Mouse (Mus musculus): ENCODE measurements around the gene Gramd1a.
A peak's percentile ranks its signal among the peaks of the same experiment; 100 is the strongest.

Gene Gramd1a

DNA sequence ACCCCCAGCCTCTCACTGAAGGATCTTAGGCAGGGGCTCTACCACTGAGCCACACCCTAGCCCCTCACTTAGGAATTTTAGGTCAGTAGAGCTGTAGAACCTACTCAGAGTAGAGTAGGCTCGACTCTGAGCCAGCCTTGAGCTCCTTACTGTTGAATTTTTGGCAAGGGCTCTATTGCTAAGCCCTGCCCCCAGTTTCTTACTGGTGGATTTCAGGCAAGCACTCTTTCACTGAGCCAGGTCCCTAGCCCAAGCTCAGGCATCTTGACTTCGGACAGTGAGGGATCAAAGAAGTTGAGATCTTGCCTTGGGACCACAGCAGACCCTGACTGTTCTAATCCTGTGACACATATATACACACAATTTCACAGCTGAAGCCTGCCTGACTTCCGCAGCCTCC is 32.0 kb downstream of the Gramd1a start:
- DNase-seq (ENCODE audit: low read depth): no peak

DNA sequence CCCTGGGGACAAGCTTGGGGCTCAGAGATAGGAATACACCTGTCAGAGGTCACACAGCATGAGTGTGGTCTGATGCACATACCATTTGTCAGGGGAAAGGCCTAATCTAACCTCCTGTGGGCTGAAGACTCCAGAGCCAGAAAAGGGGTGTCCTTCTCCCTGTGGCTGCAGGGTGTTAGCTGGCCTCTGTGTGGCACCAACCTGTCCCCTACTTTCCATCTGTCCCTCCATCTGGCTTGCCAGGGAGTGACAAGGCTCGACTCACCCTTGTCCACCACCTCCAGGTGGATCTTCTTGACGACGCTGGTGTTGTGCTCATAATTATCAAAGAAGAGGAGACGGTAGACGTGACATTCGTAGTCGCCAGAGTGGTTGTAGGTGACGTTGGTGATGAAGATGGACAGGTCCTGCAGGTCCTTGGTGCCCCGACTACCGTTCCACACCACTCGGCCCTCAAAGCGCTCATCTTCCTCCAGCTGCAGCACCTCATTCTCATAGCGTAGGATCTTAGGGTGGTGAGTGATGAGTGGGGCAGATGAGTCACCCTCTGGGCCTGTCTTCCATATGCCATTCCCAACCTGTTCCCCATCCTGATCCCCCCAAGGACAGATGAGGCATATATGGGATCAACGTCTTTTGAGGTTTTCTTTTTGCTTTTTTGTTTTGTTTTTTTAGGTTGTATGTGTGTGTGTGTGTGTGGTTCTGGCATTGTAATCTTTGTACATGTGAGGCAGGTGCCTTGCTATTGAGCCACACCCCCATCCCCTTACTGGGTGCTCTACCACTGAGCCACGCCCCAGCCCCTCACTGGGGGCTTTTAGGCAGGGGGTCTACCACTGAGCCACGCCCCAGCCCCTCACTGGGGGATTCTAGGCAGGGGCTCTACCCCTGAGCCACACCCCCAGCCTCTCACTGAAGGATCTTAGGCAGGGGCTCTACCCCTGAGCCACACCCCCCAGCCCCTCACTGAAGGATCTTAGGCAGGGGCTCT is 32.8 kb downstream of the Gramd1a start:
- no peak for DNase-seq (ENCODE audit: low read depth)

DNA sequence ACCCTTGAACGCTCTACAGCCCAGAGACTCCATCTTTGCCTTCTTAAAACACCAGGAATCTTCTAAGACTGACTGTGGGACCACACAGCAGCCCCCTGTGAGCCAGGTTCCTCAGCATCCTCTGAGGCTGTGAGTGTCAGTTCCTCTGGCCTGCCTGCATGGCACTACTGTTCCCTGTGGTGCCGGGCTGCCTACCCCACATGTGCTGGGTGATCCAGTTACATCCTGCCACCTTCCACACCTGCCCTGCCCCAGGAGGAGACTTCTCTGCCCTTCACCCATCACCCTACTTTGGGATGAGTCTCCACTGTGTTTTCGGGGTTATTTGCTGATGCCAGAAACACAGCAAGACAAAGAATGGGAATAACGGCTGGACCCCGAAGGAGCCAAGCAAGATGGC is 36.1 kb downstream of the Gramd1a start:
- DNase-seq (ENCODE audit: low read depth): no peak

DNA sequence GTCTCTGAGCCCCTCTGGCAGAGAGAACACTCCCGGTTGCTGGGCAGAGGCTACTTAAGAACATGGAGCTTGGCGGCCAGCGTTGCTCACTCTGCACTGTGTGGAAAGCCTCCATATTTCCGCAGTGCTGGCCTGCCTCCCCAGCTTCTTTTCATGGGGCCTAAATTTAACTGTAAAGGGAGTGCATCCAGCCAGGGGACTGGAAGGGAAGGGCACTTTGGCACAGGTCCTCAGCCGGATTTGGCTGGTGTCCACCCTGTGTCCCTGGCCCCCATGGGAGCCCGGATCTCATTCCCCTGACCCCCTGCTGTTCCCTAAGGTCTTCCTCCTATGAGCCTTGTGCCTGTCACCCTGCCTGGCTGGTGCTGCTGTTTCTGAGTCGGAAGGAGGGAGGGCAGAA is 37.2 kb downstream of the Gramd1a start:
- no peak for DNase-seq (ENCODE audit: low read depth)

DNA sequence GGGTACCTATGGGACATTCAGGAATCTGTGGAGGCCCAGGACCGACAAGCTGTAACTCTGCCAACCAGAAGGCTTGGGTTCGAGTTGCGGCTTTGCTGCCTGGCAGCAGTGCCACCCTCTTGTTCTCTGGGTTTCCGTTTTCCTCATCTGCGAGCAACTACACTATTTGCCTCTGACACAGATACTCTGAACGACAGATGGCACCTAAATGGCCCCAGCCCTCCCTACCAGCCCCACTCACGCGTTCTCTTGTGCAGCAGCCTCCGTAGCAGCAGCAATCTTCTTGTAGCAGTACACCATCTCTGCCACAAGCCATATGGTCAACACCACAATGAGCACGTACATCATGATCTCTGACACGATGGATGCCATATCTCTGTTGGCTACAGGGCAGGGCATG is 38.2 kb downstream of the Gramd1a start:
- DNase-seq (ENCODE audit: low read depth): no peak

DNA sequence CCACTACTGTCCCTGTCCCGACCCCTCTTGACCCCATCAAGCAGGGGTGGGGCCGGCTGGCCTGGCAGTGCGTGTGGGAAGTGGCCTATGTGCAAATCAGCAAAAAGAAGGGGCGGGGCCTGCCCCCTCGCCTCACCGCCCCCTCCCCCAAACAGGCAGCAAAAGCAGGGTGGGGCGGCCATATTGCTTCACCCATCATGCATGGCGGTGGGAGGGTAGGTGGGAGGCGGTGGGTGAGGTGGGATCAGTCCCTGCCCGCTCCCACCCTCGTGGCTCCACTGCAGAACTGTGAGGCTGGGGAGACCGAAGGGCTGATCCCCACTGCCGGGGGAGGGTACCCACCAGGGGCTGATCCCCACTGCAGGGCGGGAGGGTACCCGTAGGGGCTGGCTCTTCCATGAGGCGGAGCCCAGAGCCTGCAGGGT is 39.0 kb downstream of the Gramd1a start:
- no peak for DNase-seq (ENCODE audit: low read depth)

DNA sequence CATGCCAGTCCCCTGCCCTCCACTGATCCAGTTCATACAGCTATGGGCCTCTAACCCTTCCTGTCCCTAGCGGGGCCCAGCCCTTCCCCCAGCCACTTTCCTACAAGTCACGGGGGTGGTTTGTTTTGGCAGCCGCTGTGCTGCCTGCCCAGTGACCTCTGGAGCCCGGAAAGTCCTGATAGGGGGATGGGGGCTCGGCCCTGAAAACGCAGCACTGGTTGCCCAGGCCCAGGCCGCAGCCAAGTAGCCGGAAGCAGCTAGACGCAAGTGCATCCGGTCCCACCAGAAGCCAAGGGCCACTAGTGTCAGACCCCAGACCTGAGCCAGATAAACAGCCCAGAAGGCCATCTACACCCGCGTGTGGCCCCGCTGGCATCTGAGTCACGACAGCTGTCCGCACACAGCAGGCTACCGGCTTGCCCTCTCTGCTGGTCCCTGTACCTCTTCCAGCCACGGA is 40.1 kb downstream of the Gramd1a start:
- peak; percentile 96 for DNase-seq (ENCODE audit: low read depth)

DNA sequence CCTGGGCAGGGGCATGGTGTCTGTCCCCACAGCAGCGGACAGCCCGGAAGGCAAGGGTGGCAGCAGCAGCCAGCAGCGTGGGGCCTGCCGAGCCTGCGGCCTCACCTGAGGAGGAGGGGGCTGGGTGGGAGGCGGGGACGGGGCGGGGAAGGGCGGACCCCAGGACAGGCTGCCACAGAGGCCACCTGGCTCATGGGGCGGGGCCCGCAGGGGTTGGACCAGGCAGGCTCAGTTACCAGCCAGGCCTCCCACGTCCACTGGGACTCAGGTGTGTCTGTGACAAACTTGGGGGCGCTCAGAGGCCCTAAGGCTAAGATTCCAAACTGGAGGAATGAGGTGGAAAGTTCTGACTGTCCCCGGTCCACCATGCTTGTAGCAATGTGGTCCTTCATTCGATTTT is 40.5 kb downstream of the Gramd1a start, which contains the start of gene Hpn:
Hpn (minus strand) TSS at position 109 of the 400 bp plus-strand sequence.
- no peak for DNase-seq (ENCODE audit: low read depth)

DNA sequence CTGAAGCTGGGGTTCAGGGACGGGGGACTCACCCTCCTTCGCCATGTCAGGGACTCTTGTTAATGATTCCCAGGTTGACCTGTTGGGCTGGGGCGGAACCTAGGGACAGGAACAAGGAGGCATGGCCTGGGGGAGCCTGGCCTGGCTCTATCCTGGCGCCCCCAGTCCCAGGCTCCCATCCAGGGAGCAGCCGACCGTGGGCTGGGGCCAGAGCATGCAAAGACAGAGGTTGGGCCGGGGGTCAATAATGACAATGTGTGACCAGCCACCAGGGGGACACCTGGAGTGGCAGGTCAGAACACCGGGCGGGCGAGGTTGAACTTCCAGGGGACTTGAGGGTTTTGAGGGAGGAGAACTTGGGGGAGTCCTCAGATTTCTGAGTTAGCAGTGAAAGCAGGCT is 41.0 kb downstream of the Gramd1a start:
- no peak for DNase-seq (ENCODE audit: low read depth)

DNA sequence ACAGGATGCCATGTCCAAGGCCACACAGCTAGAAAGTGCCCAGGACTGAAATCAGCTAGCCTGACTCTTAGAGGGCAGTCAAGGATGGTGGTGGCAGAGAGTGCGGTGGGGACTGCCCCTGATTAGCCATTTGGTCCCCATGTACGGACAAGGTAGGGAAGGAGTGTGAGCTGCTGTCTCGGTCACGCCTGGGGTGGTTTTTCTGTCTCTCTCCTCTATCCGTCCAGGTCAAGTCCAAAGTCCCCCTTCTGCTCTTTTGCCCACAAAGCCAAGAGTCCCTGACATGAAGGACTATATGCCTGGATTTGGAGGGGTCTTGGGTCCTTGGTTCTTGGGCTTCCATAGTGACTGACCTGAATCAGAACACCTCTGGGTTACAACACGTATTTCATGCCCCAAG is 41.9 kb downstream of the Gramd1a start:
- no peak for DNase-seq (ENCODE audit: low read depth)

DNA sequence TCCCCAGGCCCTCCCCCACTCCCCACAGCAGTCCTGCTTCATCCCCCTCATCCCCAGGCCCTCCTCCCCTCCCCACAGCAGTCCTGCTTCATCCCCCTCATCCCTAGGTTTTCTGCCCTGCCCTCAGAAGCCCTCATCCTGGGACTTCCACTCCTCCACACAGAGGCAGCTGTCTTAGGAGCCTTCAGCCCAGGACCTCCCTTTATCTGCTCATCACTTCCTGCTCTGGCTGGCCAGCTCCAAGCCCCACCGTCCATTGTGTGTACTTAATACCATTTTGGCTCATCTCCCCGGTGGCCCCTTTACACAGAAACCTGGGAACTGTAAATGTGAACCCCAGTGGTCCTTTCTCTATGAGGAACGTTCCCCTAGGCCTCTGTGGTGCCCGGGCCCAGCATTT is 43.7 kb downstream of the Gramd1a start:
- DNase-seq (ENCODE audit: low read depth): no peak

DNA sequence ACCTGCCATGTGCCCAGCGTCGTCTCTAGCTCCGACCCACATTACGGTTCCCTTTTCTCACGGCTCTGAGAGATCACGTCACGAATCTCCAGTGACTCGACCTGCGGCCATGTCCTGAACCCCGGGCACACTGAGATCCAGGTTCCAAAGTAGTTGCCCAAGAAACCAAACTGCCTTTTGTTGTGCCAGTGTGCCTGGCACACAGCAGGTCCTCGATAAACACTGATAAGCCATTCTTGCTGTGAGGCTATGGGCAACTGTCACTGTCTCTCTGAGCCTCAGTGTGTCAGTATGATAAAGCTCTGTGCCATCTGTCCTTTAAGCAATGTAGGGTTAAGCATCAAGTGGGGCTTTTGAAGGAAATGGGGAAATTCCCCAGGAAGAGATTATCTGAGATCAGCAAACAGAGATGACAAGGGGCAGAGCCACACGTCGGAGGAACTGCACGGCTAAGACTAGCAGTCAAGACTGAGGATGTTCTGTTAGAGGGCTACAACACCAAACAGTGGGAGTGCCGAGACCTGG is 44.8 kb downstream of the Gramd1a start:
- peak; percentile 87 for DNase-seq (ENCODE audit: low read depth)

DNA sequence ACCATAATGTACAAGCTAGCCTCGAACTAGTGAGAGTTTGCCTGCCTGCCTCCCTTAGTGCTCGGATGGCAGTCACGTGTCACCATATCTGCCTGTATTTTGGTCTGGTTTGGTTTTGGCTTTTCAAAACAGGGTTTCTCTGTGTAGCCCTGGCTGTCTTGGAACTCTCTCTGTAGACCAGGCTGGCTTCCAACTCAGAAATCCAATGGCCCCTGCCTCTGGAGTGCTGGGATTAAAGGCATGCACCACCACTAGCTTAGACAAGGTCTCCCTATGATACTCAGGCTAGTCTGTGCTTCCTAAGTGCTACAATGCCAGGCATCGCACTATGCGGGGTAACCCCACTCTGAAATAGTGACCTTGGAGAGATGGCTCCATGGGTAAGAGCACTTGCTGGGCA is 45.9 kb downstream of the Gramd1a start:
- DNase-seq (ENCODE audit: low read depth): no peak

DNA sequence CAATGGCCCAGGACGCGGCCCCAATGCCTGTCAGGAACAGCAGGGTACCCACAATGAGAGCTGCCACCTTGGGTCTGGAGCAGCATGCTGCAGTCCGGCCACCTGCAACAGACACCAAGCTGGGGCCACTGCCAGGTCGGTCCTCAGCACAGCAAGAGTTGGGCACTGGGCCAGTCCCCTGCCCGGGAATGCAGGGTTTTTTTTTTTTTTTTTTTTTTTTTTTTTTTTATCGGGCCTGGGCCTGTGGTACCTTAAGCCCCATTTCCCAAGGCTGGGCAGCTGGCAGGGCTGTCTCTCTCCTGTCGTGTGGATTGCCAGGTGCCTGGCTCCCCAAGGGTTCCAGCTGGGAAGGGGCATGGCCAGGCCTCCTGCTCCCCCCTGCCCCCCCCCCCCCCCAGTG is 46.6 kb downstream of the Gramd1a start:
- DNase-seq (ENCODE audit: low read depth): no peak

DNA sequence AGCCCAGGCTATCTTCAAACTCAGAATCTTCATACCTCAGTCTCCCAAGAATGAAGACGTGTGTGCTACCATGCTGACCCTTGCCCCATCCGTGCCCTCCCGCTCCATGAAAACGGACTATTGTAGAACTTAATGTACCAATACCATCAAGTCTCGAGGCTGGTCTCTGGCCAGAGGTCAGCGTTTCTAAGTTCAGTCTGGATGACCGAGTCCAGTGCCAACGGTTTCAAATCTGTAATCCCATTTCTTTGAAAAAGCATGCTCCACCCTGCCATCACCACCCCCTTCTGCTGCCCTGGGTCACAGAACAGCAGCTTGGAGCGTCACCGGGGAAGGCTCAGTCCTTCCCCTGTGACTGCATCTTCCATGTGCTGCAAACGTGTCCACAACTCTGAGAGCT is 47.9 kb downstream of the Gramd1a start:
- DNase-seq (ENCODE audit: low read depth): no peak

DNA sequence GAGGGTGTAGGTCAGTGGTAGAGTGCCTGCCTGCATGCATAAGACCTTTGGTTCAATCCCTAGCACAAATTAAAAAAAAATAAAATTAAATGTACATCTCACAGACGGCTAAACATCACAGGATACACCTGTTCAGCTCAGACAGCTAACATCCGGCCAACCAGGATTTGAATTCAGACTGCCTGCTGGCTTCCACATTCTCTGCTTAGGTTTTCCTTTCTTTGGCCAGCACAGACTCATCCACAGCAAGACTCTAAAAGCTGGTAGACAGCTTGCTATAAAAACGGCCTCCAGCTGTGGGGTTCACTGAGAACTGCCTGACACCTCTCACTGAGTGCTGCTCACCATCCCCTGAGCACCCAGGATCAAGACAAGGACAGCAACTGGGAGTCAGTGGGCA is 49.5 kb downstream of the Gramd1a start:
- peak; percentile 75 for DNase-seq (ENCODE audit: low read depth)

DNA sequence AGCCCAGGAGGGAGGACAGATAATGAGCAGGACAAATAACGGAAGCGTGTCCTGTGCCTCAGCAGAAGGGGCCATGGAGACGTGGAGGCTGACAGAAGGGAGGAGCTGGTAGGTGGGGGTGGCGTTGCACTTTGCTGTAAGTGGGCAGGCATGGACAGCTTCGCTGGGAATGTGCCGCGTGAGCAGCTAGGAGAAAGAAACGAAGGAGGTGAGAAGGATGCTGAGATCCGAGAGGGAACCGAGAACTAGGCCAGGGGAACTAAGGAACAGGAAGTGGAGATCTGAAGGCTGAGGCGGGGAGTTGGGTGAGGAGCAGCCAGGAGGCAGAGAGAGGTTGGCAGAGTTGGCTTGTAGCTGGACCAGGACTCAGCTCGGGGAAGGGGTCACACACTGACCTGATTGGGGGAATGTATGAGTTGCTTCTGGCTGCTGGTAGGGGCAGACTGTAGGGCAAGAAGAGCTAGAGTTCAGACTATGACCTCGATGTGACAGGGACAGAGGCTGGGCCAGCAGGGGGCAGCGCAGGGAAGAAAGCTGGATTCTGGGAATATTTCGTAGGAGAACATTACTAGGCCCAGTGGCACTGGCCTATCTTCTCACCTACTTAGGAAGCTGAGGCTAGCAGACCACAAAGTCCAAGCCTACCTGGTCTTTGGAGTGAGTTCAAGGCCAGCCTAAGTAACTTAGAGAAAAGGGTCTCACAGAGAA is 50.5 kb downstream of the Gramd1a start:
- DNase-seq (ENCODE audit: low read depth): peak; percentile 47

DNA sequence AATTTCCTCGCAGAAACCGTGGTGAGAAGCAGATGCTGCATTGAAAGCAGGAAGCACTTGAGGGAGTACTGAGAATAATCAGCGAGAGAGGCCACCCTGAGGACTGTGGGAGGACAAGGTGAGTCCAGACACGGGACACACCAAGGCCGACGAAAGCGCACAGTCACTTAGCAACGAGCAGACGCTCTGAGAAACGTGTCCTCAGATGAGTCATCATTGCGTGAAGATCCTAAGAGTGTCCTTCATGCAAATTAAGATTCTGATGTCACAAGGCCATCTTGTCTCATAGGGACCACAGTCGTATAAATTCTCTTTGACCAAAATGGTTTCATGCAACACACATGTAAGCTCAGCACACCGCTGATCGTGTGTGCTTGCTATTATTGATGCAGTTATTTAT is 54.9 kb downstream of the Gramd1a start:
- DNase-seq (ENCODE audit: low read depth): peak; percentile 71

DNA sequence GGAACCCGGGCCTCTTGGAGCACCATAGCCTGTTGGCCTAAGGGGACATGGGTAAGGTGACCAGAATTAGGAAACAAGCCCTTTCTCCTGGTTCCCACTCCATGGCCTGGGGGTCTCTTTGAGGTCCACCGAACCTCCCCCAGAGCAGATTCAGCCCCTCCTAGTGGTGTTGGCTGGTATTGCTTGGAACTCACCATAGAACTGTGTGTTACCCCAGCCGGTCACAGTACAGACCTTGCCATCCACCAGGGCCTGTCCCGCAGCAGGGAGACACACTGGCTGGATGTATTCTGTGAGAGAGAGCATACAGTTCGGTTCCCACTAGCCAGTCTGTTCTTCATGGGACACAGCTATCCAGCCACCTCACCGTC is 56.1 kb downstream of the Gramd1a start:
- no peak for DNase-seq (ENCODE audit: low read depth)

DNA sequence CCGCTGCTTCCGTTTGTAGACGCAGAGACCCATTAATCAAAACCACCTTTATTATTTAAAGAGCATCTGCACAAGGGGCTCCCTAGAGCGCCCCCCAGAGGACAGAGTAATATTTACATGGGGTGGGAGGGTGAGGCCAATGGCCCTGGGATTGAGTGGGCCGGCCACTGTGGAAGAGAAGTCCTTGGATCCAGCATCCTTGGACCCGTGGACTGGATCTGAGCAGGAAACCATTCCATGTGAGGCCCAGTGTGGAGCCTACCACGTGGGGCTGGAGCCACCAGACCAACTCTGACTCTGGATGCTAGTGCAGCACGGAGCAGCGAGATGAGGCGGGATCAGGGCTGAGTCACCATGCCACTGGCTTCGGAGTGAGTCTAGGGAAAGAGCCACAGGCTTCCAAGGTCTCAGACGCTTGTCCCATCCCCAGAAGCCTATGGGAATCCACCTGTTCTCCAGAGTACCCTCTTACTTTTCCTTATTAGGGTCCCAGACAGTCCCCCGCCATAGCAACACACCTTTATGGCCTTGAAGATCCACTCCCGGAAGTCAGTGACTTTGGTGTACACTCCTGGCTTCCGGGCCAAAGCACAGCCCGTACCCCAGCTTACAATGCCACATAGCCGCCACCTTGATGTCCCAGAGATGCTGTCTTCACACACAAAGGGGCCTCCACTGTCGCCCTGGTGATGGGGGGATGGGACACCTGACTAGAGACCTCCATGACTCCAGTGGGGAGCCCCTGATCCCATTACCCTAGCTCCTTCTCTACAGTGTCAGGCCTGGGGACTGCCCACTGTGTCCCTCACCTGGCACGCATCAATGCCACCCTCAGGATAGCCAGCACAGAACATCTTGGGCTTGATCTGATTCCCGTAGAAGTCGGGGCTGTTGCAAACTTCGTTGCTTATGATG is 56.7 kb downstream of the Gramd1a start:
- no peak for DNase-seq (ENCODE audit: low read depth)

DNA sequence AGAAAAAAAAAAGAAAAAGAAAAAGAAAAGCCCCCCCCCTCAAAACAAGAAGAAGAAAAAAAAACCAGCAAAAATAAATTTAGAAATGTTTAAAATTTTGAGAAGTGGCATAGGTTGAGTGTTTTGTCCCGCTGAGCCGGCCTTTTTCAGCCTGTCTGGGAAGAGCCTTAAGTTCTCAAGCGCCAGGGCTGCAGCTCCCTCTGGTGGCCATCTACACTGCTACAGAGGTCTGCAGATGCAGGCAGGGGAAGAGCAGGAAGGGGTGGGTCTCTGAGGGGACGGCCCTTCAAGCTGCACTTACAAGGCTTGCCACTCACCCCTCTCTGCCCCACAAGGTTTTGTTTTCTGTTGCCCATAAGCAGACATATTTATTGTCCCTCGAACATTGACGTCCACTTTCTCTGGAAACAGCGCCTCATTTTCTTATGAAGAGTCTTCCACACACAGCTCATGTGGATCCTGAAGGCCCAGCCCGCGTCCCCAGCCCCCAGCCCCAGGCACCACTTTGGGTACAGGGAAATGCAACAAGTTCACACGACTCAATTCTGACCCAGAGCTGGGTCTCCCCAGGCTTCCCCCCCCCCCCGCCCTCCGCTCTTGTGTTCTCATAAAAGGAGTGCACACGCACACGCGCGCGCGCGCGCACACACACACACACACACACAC is 58.0 kb downstream of the Gramd1a start:
- DNase-seq (ENCODE audit: low read depth): peak; percentile 91

All from 416B (cell line).